Mouse (Mus musculus) embryonic fibroblast, embryonic 13.5 days (primary cell): ENCODE data around the gene Uba2. TPM values are rescaled to one million over a fixed set of nuclear protein-coding genes. Genes with fewer than 3 reads are reported as not detected.
"Not testable (repeated sequence)": the region's sequence is repeated elsewhere in the genome, so short reads cannot be mapped to it uniquely, and the experiment has no call there.

Experiments used
- H3K27ac ChIP-seq: 2 replicates; pipeline ENCODE4 v1.5.1; 2012; ENCODE audit warnings: low read length, control low read depth, inconsistent platforms; ENCODE audit not compliant: insufficient read depth
- H3K4me1 ChIP-seq: 2 replicates; pipeline ENCODE4 v1.6.1; 2011; ENCODE audit warnings: low read length; ENCODE audit not compliant: control insufficient read depth, insufficient read depth
- H3K4me3 ChIP-seq: 2 replicates; pipeline ENCODE4 v1.5.1; 2011; ENCODE audit warnings: mild to moderate bottlenecking, control low read depth, low read length; ENCODE audit not compliant: insufficient read depth
- CTCF ChIP-seq: IDR thresholded peaks from 2 replicates; pipeline ENCODE4 v1.5.1; 2011; ENCODE audit warnings: mild to moderate bottlenecking, control low read depth, low read length, moderate library complexity, borderline replicate concordance; ENCODE audit not compliant: insufficient read depth
- POLR2A ChIP-seq: IDR thresholded peaks from 2 replicates; pipeline ENCODE4 v1.6.1; 2011; ENCODE audit warnings: low read depth, mild to moderate bottlenecking, control low read depth, low read length, moderate library complexity
- polyA plus RNA-seq: library from polyadenylated mRNA; stranded (reverse); fragments of >200 nt; gene quantifications from 2 replicates; pipeline ENCODE4 v1.2.4, GENCODE M21; 2011; ENCODE audit warnings: low read depth; ENCODE audit not compliant: missing spikeins, insufficient read length

The Uba2 gene
- 108 and 123 TPM in 2 replicates for polyA plus RNA-seq

- no peak within 1 kb of the TSS for H3K27ac ChIP-seq
- TF ChIP-seq CTCF (no peak), POLR2A (no peak)
- no peak within 1 kb of the TSS; the same call in 1 of the 2 replicates for H3K4me3 ChIP-seq
- no peaks in the 10 kb centered on the region; the same call in 1 of the 2 replicates for H3K4me1 ChIP-seq
These were observed at the start of gene Uba2 for GRCm38 (mm10) chr7:34169454-34169853. Uba2 (minus strand) TSS chr7:34169599.

GRCm38 (mm10) chr7:34218496-34218895 is 49.1 kb upstream of the Uba2 start:
- no peak overlapping the region for H3K4me3 ChIP-seq
- no peak overlapping the region for H3K27ac ChIP-seq
- TF ChIP-seq CTCF: no peak
- TF ChIP-seq POLR2A: no peak
- H3K4me1 ChIP-seq: peaks cover 2% of the 10 kb centered on the region; the same call in 1 of the 2 replicates

- Histone ChIP-seq H3K27ac (no peak overlapping the region), H3K4me3 (no peak overlapping the region), H3K4me1 (peaks cover 3% of the 10 kb centered on the region; the same call in 1 of the 2 replicates)
- no peak for TF ChIP-seq CTCF
- no peak for TF ChIP-seq POLR2A
These were observed 47.1 kb upstream of the Uba2 start for GRCm38 (mm10) chr7:34216474-34216873.

- Histone ChIP-seq H3K4me3 (no peak overlapping the region), H3K27ac (no peak overlapping the region), H3K4me1 (peaks cover 3% of the 10 kb centered on the region; the same call in 1 of the 2 replicates)
- TF ChIP-seq POLR2A (no peak), CTCF (no peak)
These were observed 46.1 kb upstream of the Uba2 start for GRCm38 (mm10) chr7:34215481-34215880.

GRCm38 (mm10) chr7:34214644-34215043 is 45.2 kb upstream of the Uba2 start:
- Histone ChIP-seq H3K27ac (no peak overlapping the region), H3K4me1 (peaks cover 3% of the 10 kb centered on the region; the same call in 1 of the 2 replicates), H3K4me3 (no peak overlapping the region)
- TF ChIP-seq POLR2A: no peak
- TF ChIP-seq CTCF: no peak

GRCm38 (mm10) chr7:34213281-34213680 is 43.9 kb upstream of the Uba2 start:
- H3K27ac ChIP-seq: no peak overlapping the region; the same call in 1 of the 2 replicates
- H3K4me3 ChIP-seq: no peak overlapping the region
- peaks cover 3% of the 10 kb centered on the region; the same call in 1 of the 2 replicates for H3K4me1 ChIP-seq
- TF ChIP-seq CTCF: no peak
- no peak for TF ChIP-seq POLR2A

- no peak overlapping the region for H3K4me3 ChIP-seq
- H3K27ac ChIP-seq: no peak overlapping the region
- TF ChIP-seq CTCF: peak; percentile 54; the same call in 1 of the 2 replicates
- no peak for TF ChIP-seq POLR2A
- H3K4me1 ChIP-seq: no peaks in the 10 kb centered on the region
These were observed 38.8 kb upstream of the Uba2 start for GRCm38 (mm10) chr7:34208027-34208745.

- TF ChIP-seq POLR2A (no peak), CTCF (no peak)
- Histone ChIP-seq H3K4me3 (no peak overlapping the region), H3K27ac (no peak overlapping the region), H3K4me1 (no peaks in the 10 kb centered on the region)
These were observed 36.9 kb upstream of the Uba2 start for GRCm38 (mm10) chr7:34206331-34206730.

- not testable (repeated sequence) for H3K4me3 ChIP-seq, H3K27ac ChIP-seq, H3K4me1 ChIP-seq
These were observed 32.7 kb upstream of the Uba2 start for GRCm38 (mm10) chr7:34202147-34202546.

- TF ChIP-seq CTCF: no peak
- TF ChIP-seq POLR2A: no peak
- Histone ChIP-seq H3K27ac (no peak overlapping the region), H3K4me3 (no peak overlapping the region), H3K4me1 (no peaks in the 10 kb centered on the region)
These were observed 31.4 kb upstream of the Uba2 start for GRCm38 (mm10) chr7:34200829-34201228.

GRCm38 (mm10) chr7:34198346-34198745 is 28.9 kb upstream of the Uba2 start:
- no peak overlapping the region for H3K4me3 ChIP-seq
- no peak overlapping the region for H3K27ac ChIP-seq
- TF ChIP-seq POLR2A (no peak), CTCF (no peak)
- H3K4me1 ChIP-seq: peaks cover 3% of the 10 kb centered on the region; the same call in 1 of the 2 replicates
